Comparison of ENCODE assay signal across 21 mouse cellular contexts in the genomic region with DNA sequence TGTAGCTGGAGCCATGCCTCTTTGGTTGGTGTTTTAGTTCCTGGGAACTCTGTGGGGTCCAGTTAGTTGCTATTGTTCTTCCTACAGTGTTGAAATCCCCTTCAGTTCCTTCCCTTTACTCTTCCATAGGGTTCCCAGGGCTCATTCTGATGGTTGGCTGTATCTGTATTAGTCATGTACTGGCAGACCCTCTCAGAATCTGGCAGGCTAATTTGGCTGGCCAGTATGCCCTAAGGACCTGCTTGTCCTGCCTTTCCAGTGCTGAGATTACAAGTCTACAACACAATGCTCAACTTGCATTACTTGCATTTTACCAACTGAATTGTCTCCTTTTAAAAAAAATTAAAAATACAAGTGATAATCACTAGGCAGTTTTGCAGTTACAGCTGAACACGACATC.
DNase-seq lines count a peak whose midpoint lies in the region; ATAC-seq lines count a peak whose summit lies in the region.
"Had no signal": no experiment of that assay in that cellular context is flagged by ENCODE, and none has a peak within 500 bp of the region (broad histone marks: within the 10 kb centered on the region; RNA-seq: fewer than 3 reads in every experiment).

No protein-coding gene starts in this region.

- H3K9ac ChIP-seq in heart, embryonic 12.5 days, result no peak overlapping the region
- H3K9ac ChIP-seq: liver, postnatal 0 days had no signal

- no peaks in the 10 kb centered on the region for H3K36me3 ChIP-seq in heart, embryonic 12.5 days
- H3K36me3 ChIP-seq: embryonic facial prominence, embryonic 10.5 days had no signal

- no peaks in the 10 kb centered on the region for H3K9me3 ChIP-seq in heart, embryonic 12.5 days (replicated peaks)
- H3K9me3 ChIP-seq: embryonic facial prominence, embryonic 10.5 days had no signal

- no peak for ATAC-seq in heart, embryonic 12.5 days (ENCODE audit: insufficient number of reproducible peaks, low FRiP score)
- ATAC-seq: forebrain, embryonic 14.5 days; hindbrain, postnatal 0 days; liver, postnatal 0 days; Patski had no signal

- no peaks in the 10 kb centered on the region for H3K27me3 ChIP-seq in heart, embryonic 12.5 days (replicated peaks)

- H3K4me3 ChIP-seq in heart, embryonic 12.5 days, result no peak overlapping the region
- H3K4me3 ChIP-seq: embryonic facial prominence, embryonic 10.5 days; myocyte had no signal

- no peaks in the 10 kb centered on the region for H3K4me1 ChIP-seq in heart, embryonic 12.5 days (replicated peaks)
- H3K4me1 ChIP-seq: embryonic facial prominence, embryonic 10.5 days had no signal

- intact Hi-C loops in heart, postnatal 25 days (cut with DNase I), result no loop called here

- peak; percentile 6 for DNase-seq in adrenal gland, postnatal 10 days
- no peak for DNase-seq in adrenal gland, postnatal 36 days
- peak; percentile 28 to 61 for DNase-seq in heart, adult 18-20 months
- DNase-seq in gastrocnemius, postnatal 25 days, result peak; percentile 61
- peak; percentile 35 for DNase-seq in heart, postnatal 25 days (ENCODE audit: low spot score)
- DNase-seq in retina, postnatal 1 day, result no peak
- DNase-seq in kidney, adult 11 months, result no peak
- DNase-seq: adrenal gland, adult 8-10 months; kidney, adult 18-20 months; kidney, postnatal 10 days; liver; liver, postnatal 0 days; lung, postnatal 10 days; midbrain, embryonic 14.5 days; thymus, adult 2 months had no signal

- H3K4me2 ChIP-seq in heart, embryonic 12.5 days, result no peak overlapping the region

- WGBS in heart, embryonic 12.5 days, result 73% methylated on average over 1 of the region's 1 CpGs

- H3K27ac ChIP-seq in heart, embryonic 12.5 days (ENCODE audit: poor library complexity, severe bottlenecking), result no peak overlapping the region
- H3K27ac ChIP-seq: embryonic facial prominence, embryonic 10.5 days; hindbrain, postnatal 0 days had no signal

Comparison
In these comparisons a context has a peak if more than half of its experiments do, and no peak if none do; other contexts are left out.
1. DNase-seq: peak in adrenal gland, postnatal 10 days (single experiment), heart, adult 18-20 months (2 of 2), gastrocnemius, postnatal 25 days (single experiment) and heart, postnatal 25 days (single experiment); none in adrenal gland, postnatal 36 days (0 of 2), retina, postnatal 1 day (single experiment) and kidney, adult 11 months (single experiment).